10 mouse cellular contexts compared by ENCODE assay signal in genomic region chr1:86473109-86473760, GRCm38 (mm10). TPM values are rescaled to one million over a fixed set of nuclear protein-coding genes. Genes with fewer than 3 reads are reported as not detected.
DNase-seq lines count a peak whose midpoint lies in the region; ATAC-seq and TF ChIP-seq lines count a peak whose summit lies in the region.
"Had no signal": no experiment of that assay in that cellular context is flagged by ENCODE, and none has a peak within 500 bp of the region (broad histone marks: within the 10 kb centered on the region; RNA-seq: fewer than 3 reads in every experiment).

No protein-coding gene starts in this region.

- peak overlapping the region; percentile 99 for H3K27ac ChIP-seq in heart, embryonic 13.5 days (replicated peaks)
- peak overlapping the region; percentile 93 for H3K27ac ChIP-seq in testis, adult 2 months (ENCODE audit: control insufficient read depth, insufficient read depth, low read depth, low read length)
- peak overlapping the region; percentile 89 for H3K27ac ChIP-seq in liver, embryonic 13.5 days

- H3K4me3 ChIP-seq in heart, embryonic 13.5 days, result no peak overlapping the region
- peak overlapping the region; percentile 77 for H3K4me3 ChIP-seq in testis, adult 2 months (ENCODE audit: control insufficient read depth, low read depth, low read length)
- no peak overlapping the region for H3K4me3 ChIP-seq in liver, embryonic 13.5 days (replicated peaks)

- TF ChIP-seq CTCF in testis, adult 2 months (IDR thresholded peaks at IDR 0.05; ENCODE audit: control insufficient read depth, insufficient read depth, insufficient replicate concordance, low read depth, low read length), result no peak

- no peaks in the 10 kb centered on the region for H3K27me3 ChIP-seq in heart, embryonic 13.5 days (replicated peaks)
- no peaks in the 10 kb centered on the region for H3K27me3 ChIP-seq in testis, adult 2 months (ENCODE audit: control insufficient read depth, insufficient read depth, low read length)
- H3K27me3 ChIP-seq in liver, embryonic 13.5 days, result no peaks in the 10 kb centered on the region

- H3K9me3 ChIP-seq in heart, embryonic 13.5 days, result no peaks in the 10 kb centered on the region
- H3K9me3 ChIP-seq in liver, embryonic 13.5 days (replicated peaks), result no peaks in the 10 kb centered on the region

- TF ChIP-seq POLR2A in testis, adult 2 months (IDR thresholded peaks at IDR 0.05; ENCODE audit: control insufficient read depth, low read depth, low read length), result no peak

- peaks cover 48% of the 10 kb centered on the region for H3K4me1 ChIP-seq in heart, embryonic 13.5 days
- peaks cover 25% of the 10 kb centered on the region for H3K4me1 ChIP-seq in testis, adult 2 months (ENCODE audit: control insufficient read depth, insufficient read depth, low read length)
- peaks cover 56% of the 10 kb centered on the region for H3K4me1 ChIP-seq in liver, embryonic 13.5 days (replicated peaks)

- no peaks in the 10 kb centered on the region for H3K36me3 ChIP-seq in heart, embryonic 13.5 days
- no peaks in the 10 kb centered on the region for H3K36me3 ChIP-seq in testis, adult 2 months (ENCODE audit: control insufficient read depth, insufficient read depth, low read length)
- no peaks in the 10 kb centered on the region for H3K36me3 ChIP-seq in liver, embryonic 13.5 days

- peak overlapping the region; percentile 59; the same call in 1 of the 2 replicates for H3K4me2 ChIP-seq in heart, embryonic 13.5 days
- peak overlapping the region; percentile 76; the same call in 1 of the 2 replicates for H3K4me2 ChIP-seq in liver, embryonic 13.5 days

- no peak for DNase-seq in heart, adult 8-10 months (ENCODE audit: low spot score)
- no peak for DNase-seq in testis, postnatal 14 days (ENCODE audit: low spot score)
- no peak for DNase-seq in liver, embryonic 13.5 days
- DNase-seq in adrenal gland, postnatal 10 days, result no peak
- no peak for DNase-seq in urinary bladder, postnatal 25 days (ENCODE audit: low spot score)
- DNase-seq: thymus, postnatal 4 days had no signal

- no peak for ATAC-seq in heart, embryonic 13.5 days (ENCODE audit: extremely low read depth, insufficient number of reproducible peaks, low FRiP score, low TSS enrichment)
- no peak for ATAC-seq in liver, embryonic 13.5 days (ENCODE audit: low read depth)
- no peak for ATAC-seq in cerebellum, adult (ENCODE audit: insufficient number of reproducible peaks, low FRiP score, low TSS enrichment)
- ATAC-seq: CD4-positive, CD25-positive, alpha-beta regulatory T cell, adult 4 months had no signal

- peak overlapping the region; percentile 78 for H3K9ac ChIP-seq in heart, embryonic 13.5 days
- H3K9ac ChIP-seq in liver, embryonic 13.5 days, result peak overlapping the region; percentile 73

- WGBS in heart, embryonic 13.5 days, result 77% methylated on average over 18 of the region's 18 CpGs
- WGBS in liver, embryonic 13.5 days (ENCODE audit: insufficient replicate concordance), result 77% methylated on average over 18 of the region's 18 CpGs

RNA-seq across cellular contexts. Expression of gene Tex44, which starts 47.1 kb away (rescaled TPM):
- not detected in 2 replicates for polyA plus RNA-seq in heart, embryonic 13.5 days (2015; fragmentation: Nextera tagmentation; extraction: Ambion mirVana)
- not detected for total RNA-seq in heart, adult 8-10 months (2022)
- polyA plus RNA-seq in testis, adult 2 months (2012; rRNA removed), result 140 and 142 TPM in 2 replicates
- not detected in 2 replicates for polyA plus RNA-seq in liver, embryonic 13.5 days (2015; fragmentation: Nextera tagmentation; extraction: Ambion mirVana)
- not detected for total RNA-seq in adrenal gland, postnatal 10 days (2021)
- polyA plus RNA-seq: CD4-positive, CD25-positive, alpha-beta regulatory T cell, adult 4 months had no signal

RNA-seq across cellular contexts. Expression of gene Nmur1, which starts 47.2 kb away (rescaled TPM):
- not detected in 2 replicates for polyA plus RNA-seq in heart, embryonic 13.5 days (2015; fragmentation: Nextera tagmentation; extraction: Ambion mirVana)
- not detected for total RNA-seq in heart, adult 8-10 months (2022)
- 11.7 and 23.8 TPM in 2 replicates for polyA plus RNA-seq in testis, adult 2 months (2012; rRNA removed)
- not detected in 2 replicates for polyA plus RNA-seq in liver, embryonic 13.5 days (2015; fragmentation: Nextera tagmentation; extraction: Ambion mirVana)
- not detected for total RNA-seq in adrenal gland, postnatal 10 days (2021)

RNA-seq across cellular contexts. Expression of gene Ptma, which starts 53.3 kb away (rescaled TPM):
- polyA plus RNA-seq in heart, embryonic 13.5 days (2015; fragmentation: Nextera tagmentation; extraction: Ambion mirVana), result 929 and 934 TPM in 2 replicates
- total RNA-seq in heart, adult 8-10 months (2022), result 100 to 1,000 TPM; 183 to 230 (median 211) TPM
- 126 and 135 TPM in 2 replicates for polyA plus RNA-seq in testis, adult 2 months (2012; rRNA removed)
- polyA plus RNA-seq in liver, embryonic 13.5 days (2015; fragmentation: Nextera tagmentation; extraction: Ambion mirVana), result 1,483 and 1,688 TPM in 2 replicates
- total RNA-seq in adrenal gland, postnatal 10 days (2021), result 100 to 1,000 TPM; 804 to 831 TPM

Comparison
In these comparisons a context has a peak if more than half of its experiments do, and no peak if none do; other contexts are left out.
1. RNA of gene Tex44, which starts 47.1 kb away (polyA plus RNA-seq): 140 to 142 TPM in testis, adult 2 months; not detected in heart, embryonic 13.5 days and not detected in liver, embryonic 13.5 days; every median in the first group is over 100 times any median in the second.
2. RNA of gene Nmur1, which starts 47.2 kb away (polyA plus RNA-seq): 11.7 to 23.8 TPM in testis, adult 2 months; not detected in heart, embryonic 13.5 days and not detected in liver, embryonic 13.5 days; every median in the first group is over 10 times any median in the second.
3. Peak in every context shown above with its lines, with median percentiles within 50 percentile points of each other: H3K27ac ChIP-seq.